Mouse (Mus musculus): Measurements from ENCODE around the gene Cd200r1. TPM values are rescaled to one million over a fixed set of nuclear protein-coding genes. Genes with fewer than 3 reads are reported as not detected.
"Not testable (repeated sequence)": the region's sequence is repeated elsewhere in the genome, so short reads cannot be mapped to it uniquely, and the experiment has no call there.

Gene Cd200r1
- polyA plus RNA-seq, 1 experiment from 2014 or later: 0.14 TPM

GRCm38 (mm10) chr16:44833189-44833588 lies 67.7 kb downstream of the Cd200r1 start:
- not testable (repeated sequence) for H3K36me3 ChIP-seq; H3K9me3 ChIP-seq (replicated peaks); H3K27me3 ChIP-seq (ENCODE audit: low read depth, poor library complexity, severe bottlenecking); DNase-seq (ENCODE audit: low spot score); H3K27ac ChIP-seq; H3K4me3 ChIP-seq; H3K4me1 ChIP-seq
- WGBS: 52% methylated on average over 2 of the region's 2 CpGs

Other genes with a start within 250 kb of the Cd200r1 start
- gene Boc, start 206.8 kb upstream of the Cd200r1 start, polyA plus RNA-seq (2016; fragmentation: Nextera tagmentation; extraction: Ambion mirVana): 20.0 and 38.3 TPM in 2 replicates
- gene Nepro, start 41.4 kb upstream of the Cd200r1 start, polyA plus RNA-seq (2016; fragmentation: Nextera tagmentation; extraction: Ambion mirVana): 14.0 and 15.7 TPM in 2 replicates
- gene Gtpbp8, start 19.4 kb upstream of the Cd200r1 start, polyA plus RNA-seq (2016; fragmentation: Nextera tagmentation; extraction: Ambion mirVana): 24.7 and 25.5 TPM in 2 replicates
- gene Cd200r4, start 46.0 kb downstream of the Cd200r1 start, polyA plus RNA-seq (2016; fragmentation: Nextera tagmentation; extraction: Ambion mirVana): not detected in 2 replicates
- gene Cd200r2, start 101.4 kb downstream of the Cd200r1 start, polyA plus RNA-seq (2016; fragmentation: Nextera tagmentation; extraction: Ambion mirVana): not detected in 2 replicates
- not detected in 2 replicates for gene Cd200r3, start 177.9 kb downstream of the Cd200r1 start, polyA plus RNA-seq (2016; fragmentation: Nextera tagmentation; extraction: Ambion mirVana)

Measured in limb, embryonic 10.5 days (tissue).